Mouse (Mus musculus): ENCODE data around the gene Dnase2a.

DNA sequence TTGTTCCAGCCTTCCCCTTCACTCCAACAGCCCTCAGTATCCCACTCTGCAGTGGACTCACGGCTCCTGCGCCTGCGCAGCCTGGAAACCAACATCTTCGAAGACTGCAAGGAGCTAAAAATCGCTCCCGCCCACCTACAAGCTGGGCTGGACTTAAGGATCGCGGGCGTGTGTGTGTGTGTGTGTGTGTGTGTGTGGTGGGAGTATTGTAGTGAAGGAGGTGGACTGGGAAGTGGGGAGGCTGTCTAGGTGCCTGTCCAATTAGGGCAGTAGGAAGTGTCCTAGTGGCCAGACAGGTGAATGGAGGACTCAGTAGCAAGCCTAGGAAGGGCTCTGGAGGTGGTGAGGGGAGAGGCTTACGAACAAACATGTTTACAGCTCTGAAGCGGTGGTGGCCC, 36.9 kb downstream of the Dnase2a start:
- TF ChIP-seq EP300 (IDR thresholded peaks at IDR 0.05; ENCODE audit: low read depth) (no peak), CTCF (IDR thresholded peaks at IDR 0.05; ENCODE audit: low read depth) (no peak)

All from liver, embryonic 14.5 days (tissue).